Mouse (Mus musculus): ENCODE data around the gene Hcar1.

GRCm38 (mm10) chr5:123922112-123922511 is 42.3 kb upstream of the Hcar1 start:
- TF ChIP-seq CTCF (IDR thresholded peaks at IDR 0.05; ENCODE audit: borderline replicate concordance, insufficient read depth, low read depth, low read length): no peak
- TF ChIP-seq POLR2A (IDR thresholded peaks at IDR 0.05; ENCODE audit: borderline replicate concordance, insufficient read depth, low read length): no peak
